Mouse (Mus musculus) C2C12 (cell line): Measurements from ENCODE around the gene Atp1b1. TPM values are rescaled to one million over a fixed set of nuclear protein-coding genes. Genes with fewer than 3 reads are reported as not detected.
A peak's percentile ranks its signal among the peaks of the same experiment; 100 is the strongest.

Source experiments
- H3K27me3 ChIP-seq: one replicate; pipeline ENCODE4 v1.6.1; 2011; ENCODE audit not compliant: control insufficient read depth, insufficient read depth, insufficient read length
- H3K36me3 ChIP-seq: one replicate; pipeline ENCODE4 v1.6.1; 2011; ENCODE audit not compliant: control insufficient read depth, insufficient read depth
- H3K4me3 ChIP-seq: one replicate; pipeline ENCODE4 v1.5.1; 2011; ENCODE audit warnings: mild to moderate bottlenecking, control low read depth; ENCODE audit not compliant: poor library complexity, insufficient read depth, severe bottlenecking
- H3K79me2 ChIP-seq: one replicate; pipeline ENCODE4 v1.6.1; 2011; ENCODE audit not compliant: control insufficient read depth, insufficient read depth
- H3K79me3 ChIP-seq: one replicate; pipeline ENCODE4 v1.6.1; 2011; ENCODE audit warnings: low read depth, control low read depth
- H3ac ChIP-seq: one replicate; pipeline ENCODE3; 2011; ENCODE audit warnings: low read depth; ENCODE audit not compliant: control insufficient read depth, insufficient read length
- CEBPB ChIP-seq: IDR thresholded peaks from one replicate; pipeline ENCODE4 v1.6.1; 2011; ENCODE audit warnings: low read depth, mild to moderate bottlenecking, control low read depth, moderate library complexity
- CTCF ChIP-seq: IDR thresholded peaks from one replicate; pipeline ENCODE4 v1.5.1; 2011; ENCODE audit not compliant: control insufficient read depth, insufficient read depth, insufficient read length
- FOSL1 ChIP-seq: IDR thresholded peaks from one replicate; pipeline ENCODE4 v1.8.0; 2011; ENCODE audit warnings: mild to moderate bottlenecking, low read length; ENCODE audit not compliant: poor library complexity, insufficient read depth, severe bottlenecking
- MAX ChIP-seq: IDR thresholded peaks from one replicate; pipeline ENCODE4 v1.6.1; 2011; ENCODE audit warnings: mild to moderate bottlenecking, control low read depth
- MYOD1 ChIP-seq: IDR thresholded peaks from one replicate; pipeline ENCODE4 v1.6.1; 2011; ENCODE audit warnings: low read depth; ENCODE audit not compliant: control insufficient read depth, insufficient read length
- MYOG ChIP-seq: IDR thresholded peaks from one replicate; pipeline ENCODE4 v1.6.1; 2011; ENCODE audit not compliant: control insufficient read depth, insufficient read length; ENCODE audit errors: extremely low read depth
- USF1 ChIP-seq: IDR thresholded peaks from one replicate; pipeline ENCODE4 v1.6.1; 2011; ENCODE audit warnings: low read depth, mild to moderate bottlenecking, control low read depth, moderate library complexity
- polyA plus RNA-seq: library from polyadenylated mRNA; unstranded; fragments of >200 nt; fragmentation: generic; extraction: Trizol; gene quantifications from one replicate; pipeline ENCODE4 v1.2.1, GENCODE M21; 2012; ENCODE audit warnings: missing spikeins

The Atp1b1 gene
- polyA plus RNA-seq, 1 experiment = 13.6 TPM

DNA sequence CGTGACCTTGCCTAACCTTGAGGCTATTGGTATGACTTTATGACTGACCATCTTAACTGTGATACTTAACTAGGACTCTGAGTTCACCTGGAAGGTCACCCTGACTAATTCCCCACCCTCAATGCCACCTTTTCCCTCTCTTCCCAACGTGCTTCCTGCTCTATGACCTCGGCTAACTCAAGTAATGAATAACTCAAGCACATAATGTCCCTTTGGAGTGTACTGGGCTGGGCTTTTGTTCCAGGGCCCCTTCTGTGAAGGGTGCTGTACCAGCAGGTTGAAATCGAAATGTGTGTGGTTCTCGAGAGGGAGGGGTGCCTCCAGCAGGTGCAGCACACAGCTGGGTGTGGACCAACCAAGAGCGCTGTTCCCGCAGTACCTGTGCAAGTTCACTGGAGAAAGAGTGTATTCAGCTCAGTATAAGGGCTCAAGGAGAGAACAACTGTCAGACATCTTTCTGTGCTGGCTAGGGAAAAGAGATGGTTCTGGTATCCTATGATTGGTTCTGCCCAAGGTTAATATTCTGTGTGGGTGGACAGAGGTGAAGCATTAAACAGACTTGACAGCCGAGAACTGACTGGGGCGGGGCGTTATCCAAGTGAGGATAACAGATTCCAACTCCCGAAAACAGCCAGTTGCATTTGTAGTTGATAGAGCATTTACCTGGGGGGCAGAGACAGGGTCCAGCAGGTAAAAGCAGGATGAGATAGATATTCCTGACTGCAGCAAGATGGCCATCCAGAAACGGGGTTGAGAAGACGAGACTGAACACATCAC, 3.0 kb upstream of the Atp1b1 start:
- no peaks in the 10 kb centered on the region for H3K27me3 ChIP-seq
- H3K79me2 ChIP-seq = peaks cover 6% of the 10 kb centered on the region

DNA sequence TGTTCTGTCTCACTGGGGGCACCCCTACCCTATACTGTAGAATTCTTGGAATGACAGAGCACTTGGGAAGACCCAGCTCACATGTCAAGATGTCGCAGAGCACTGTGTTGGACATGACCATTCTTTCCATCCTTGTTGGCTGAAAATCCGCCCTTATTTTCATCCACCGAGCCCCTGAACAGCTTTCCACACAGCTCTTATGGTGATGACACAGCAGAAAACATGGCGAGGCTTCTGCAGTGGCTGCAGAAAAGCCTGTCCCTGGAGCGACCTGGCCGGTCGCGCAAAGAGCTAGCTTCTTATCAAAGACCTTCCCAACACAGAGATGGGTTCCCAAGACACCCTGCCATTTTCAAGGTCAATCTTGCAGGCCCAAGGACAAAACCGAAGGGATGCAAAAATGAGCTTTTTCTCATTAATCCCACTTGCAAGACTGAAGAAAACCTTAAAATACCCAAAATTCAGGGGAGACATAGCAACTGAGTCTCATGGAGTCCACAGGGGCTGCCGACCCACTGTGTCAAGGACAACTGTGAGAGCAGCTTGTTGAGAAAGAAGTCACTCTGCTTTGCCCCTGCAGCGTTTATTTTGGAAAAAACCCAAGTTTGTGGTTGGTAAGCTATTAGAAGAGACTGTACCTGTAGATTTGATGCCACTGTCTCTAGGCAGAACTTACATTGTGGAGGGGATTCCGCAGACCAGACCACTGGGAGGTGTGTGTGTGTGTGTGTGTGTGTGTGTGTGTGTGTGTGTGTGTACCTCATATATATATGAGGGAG, 1.2 kb upstream of the Atp1b1 start:
- Histone ChIP-seq H3K27me3 (no peaks in the 10 kb centered on the region), H3K36me3 (no peaks in the 10 kb centered on the region), H3ac (no peak overlapping the region), H3K79me2 (peaks cover 15% of the 10 kb centered on the region), H3K79me3 (peaks cover 3% of the 10 kb centered on the region), H3K4me3 (no peak overlapping the region)
- TF ChIP-seq CEBPB (no peak), MYOG (no peak), MYOD1 (no peak), CTCF (no peak), USF1 (no peak), MAX (no peak)

More for the DNA sequence above, 3.0 kb upstream of the Atp1b1 start:
- peaks cover 3% of the 10 kb centered on the region for H3K79me3 ChIP-seq
- no peak overlapping the region for H3ac ChIP-seq
- TF ChIP-seq CTCF (no peak), USF1 (no peak), MYOD1 (no peak), CEBPB (no peak), MAX (no peak), FOSL1 (no peak), MYOG (no peak)
- no peak overlapping the region for H3K4me3 ChIP-seq
- H3K36me3 ChIP-seq = no peaks in the 10 kb centered on the region

DNA sequence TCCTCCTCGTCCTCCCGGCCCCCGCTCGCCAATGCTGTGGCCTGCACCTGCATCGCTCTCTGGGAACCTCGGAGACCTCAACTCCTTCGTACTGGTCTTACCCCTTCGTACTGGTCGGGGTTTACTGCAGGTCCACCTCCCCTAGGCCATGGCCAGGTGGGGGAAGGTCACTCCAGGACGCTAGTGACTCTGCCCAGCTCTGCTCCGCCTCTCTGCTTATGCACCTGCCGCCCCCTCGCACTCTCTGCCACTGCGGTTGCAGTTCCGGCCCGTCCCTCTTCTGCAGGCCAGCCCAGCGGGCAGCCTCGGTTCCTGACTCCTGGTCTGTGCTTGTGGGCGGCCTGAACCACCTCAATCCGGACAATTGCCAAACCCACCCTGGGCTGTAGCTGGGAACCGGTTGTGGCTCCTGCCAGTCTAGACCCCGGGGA, 481 bp upstream of the Atp1b1 start:
- no peak for TF ChIP-seq CTCF
- TF ChIP-seq MYOD1 = no peak
- TF ChIP-seq MAX = no peak
- TF ChIP-seq MYOG = no peak
- TF ChIP-seq USF1 = no peak
- no peak for TF ChIP-seq CEBPB
- TF ChIP-seq FOSL1 = no peak
- Histone ChIP-seq H3K79me2 (peaks cover 19% of the 10 kb centered on the region), H3K27me3 (no peaks in the 10 kb centered on the region), H3K79me3 (peaks cover 3% of the 10 kb centered on the region), H3K4me3 (no peak overlapping the region), H3ac (no peak overlapping the region), H3K36me3 (no peaks in the 10 kb centered on the region)

DNA sequence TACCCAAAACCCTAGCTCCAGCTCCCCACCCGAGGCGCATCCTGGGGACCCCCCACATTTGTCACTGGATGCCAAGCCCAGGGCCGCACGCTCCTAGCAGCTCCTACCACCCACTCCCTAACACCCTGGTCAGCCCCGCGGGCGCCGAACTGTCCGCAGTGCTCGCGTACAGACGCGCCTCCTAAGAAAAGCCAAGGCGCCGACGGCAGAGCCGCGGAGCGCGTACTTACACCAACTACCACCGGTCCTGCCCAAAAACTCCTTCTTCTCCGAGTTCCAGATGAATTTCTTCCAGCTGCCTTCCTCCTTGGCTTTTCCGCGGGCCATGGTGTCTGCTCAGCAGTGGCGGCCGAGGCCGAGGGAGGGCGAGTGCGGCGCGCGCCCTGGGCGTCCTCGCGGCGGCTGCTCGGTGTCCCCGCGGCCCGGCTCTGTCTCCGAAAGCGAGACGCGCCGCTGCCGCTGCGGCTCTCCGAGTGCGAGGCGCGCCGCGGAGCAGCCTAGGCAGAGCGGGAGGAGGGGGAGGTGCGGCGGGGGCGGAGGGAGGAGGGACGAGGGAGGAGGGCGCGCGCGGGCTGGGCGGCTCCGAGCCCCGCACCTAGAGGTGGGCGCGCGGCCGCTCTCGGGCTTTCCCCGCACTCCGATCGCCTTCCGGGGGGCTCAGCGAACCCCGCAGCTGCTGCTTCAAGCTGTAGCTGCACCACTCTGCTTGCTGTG, 467 bp downstream of the Atp1b1 start:
- Histone ChIP-seq H3K79me2 (peaks cover 20% of the 10 kb centered on the region), H3K27me3 (no peaks in the 10 kb centered on the region), H3K36me3 (no peaks in the 10 kb centered on the region), H3K4me3 (peak overlapping the region; percentile 48), H3ac (peak overlapping the region; percentile 71), H3K79me3 (peaks cover 3% of the 10 kb centered on the region)
- TF ChIP-seq FOSL1 = no peak
- no peak for TF ChIP-seq MYOD1
- no peak for TF ChIP-seq CTCF
- TF ChIP-seq CEBPB = no peak
- no peak for TF ChIP-seq USF1
- TF ChIP-seq MYOG = no peak
- TF ChIP-seq MAX = no peak

DNA sequence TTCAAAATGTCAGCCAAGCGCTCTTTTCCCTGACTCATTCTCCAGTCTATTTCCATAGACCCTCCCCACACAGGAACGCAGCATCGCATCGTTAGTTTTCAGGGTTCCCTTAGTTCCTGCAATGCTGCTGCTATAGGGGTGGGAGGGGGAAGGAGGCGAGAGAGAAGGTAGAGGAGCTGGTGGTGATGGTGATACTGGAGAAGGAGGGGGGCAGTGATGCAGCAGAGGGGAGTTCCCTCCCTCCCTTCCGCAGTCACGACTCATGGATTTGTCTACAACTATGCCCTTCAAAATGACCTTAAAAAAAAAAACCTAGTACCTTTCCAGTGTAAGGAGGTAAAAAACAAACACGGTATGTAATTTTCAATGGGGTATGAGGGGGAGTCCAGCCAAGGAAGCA, 1.4 kb downstream of the Atp1b1 start:
- Histone ChIP-seq H3K36me3 (no peaks in the 10 kb centered on the region), H3K79me2 (peaks cover 20% of the 10 kb centered on the region), H3K27me3 (no peaks in the 10 kb centered on the region), H3K79me3 (peaks cover 3% of the 10 kb centered on the region), H3K4me3 (peak overlapping the region; percentile 48), H3ac (no peak overlapping the region)
- TF ChIP-seq CEBPB (no peak), FOSL1 (no peak), MYOG (no peak), MYOD1 (no peak), USF1 (no peak), MAX (no peak), CTCF (no peak)
